Mouse (Mus musculus) limb, embryonic 15.5 days (tissue): Measurements from ENCODE around the gene Rps27. TPM values are rescaled to one million over a fixed set of nuclear protein-coding genes. Genes with fewer than 3 reads are reported as not detected.
A peak's percentile ranks its signal among the peaks of the same experiment; 100 is the strongest.
"Not testable (repeated sequence)": the region's sequence is repeated elsewhere in the genome, so short reads cannot be mapped to it uniquely, and the experiment has no call there.

ENCODE experiments used
- ATAC-seq: fragments of 200-750 bp; cut with Nextera tagmentation; 2 replicates; pipeline ENCODE4 v1.8.0; 2017; ENCODE audit warnings: low read depth, moderate TSS enrichment; ENCODE audit not compliant: insufficient number of reproducible peaks, low FRiP score, low TSS enrichment
- H3K27ac ChIP-seq: fragments of 300-500 bp; sonication (generic); 2 replicates; pipeline ENCODE4 v1.5.1; 2015; ENCODE audit warnings: moderate library complexity, mild to moderate bottlenecking, inconsistent platforms
- H3K27me3 ChIP-seq: fragments of 300-500 bp; sonication (generic); 2 replicates; pipeline ENCODE4 v1.6.1; 2015; ENCODE audit warnings: inconsistent platforms
- H3K36me3 ChIP-seq: fragments of 300-500 bp; sonication (generic); 2 replicates; pipeline ENCODE4 v1.6.1; 2015; ENCODE audit warnings: inconsistent platforms
- H3K4me1 ChIP-seq: fragments of 300-500 bp; sonication (generic); 2 replicates; pipeline ENCODE4 v1.6.1; 2015; ENCODE audit warnings: inconsistent platforms
- H3K4me2 ChIP-seq: fragments of 300-500 bp; sonication (generic); 2 replicates; pipeline ENCODE4 v1.6.1; 2015; ENCODE audit warnings: mild to moderate bottlenecking, inconsistent platforms
- H3K4me3 ChIP-seq: fragments of 300-500 bp; sonication (generic); 2 replicates; pipeline ENCODE4 v1.5.1; 2015; ENCODE audit warnings: mild to moderate bottlenecking, inconsistent platforms
- H3K9ac ChIP-seq: fragments of 300-500 bp; sonication (generic); 2 replicates; pipeline ENCODE4 v1.6.1; 2015; ENCODE audit warnings: inconsistent platforms
- H3K9me3 ChIP-seq: fragments of 300-500 bp; sonication (generic); 2 replicates; pipeline ENCODE4 v1.6.1; 2016; ENCODE audit warnings: inconsistent platforms
- WGBS: fragments of 180-500 bp; shearing (Covaris S2); methylation state at CpG from one replicate; pipeline ENCODE4 v1.1.7; 2015; 5-methylcytosine and 5-hydroxymethylcytosine counted together
- polyA plus RNA-seq: library from polyadenylated mRNA; unstranded; fragments of >200 nt; fragmentation: Nextera tagmentation; extraction: Ambion mirVana; gene quantifications from 2 replicates; pipeline ENCODE4 v1.2.1, GENCODE M21; 2015

Gene Rps27
- 1,355 and 1,817 TPM in 2 replicates for polyA plus RNA-seq

- ATAC-seq = peak; percentile 89
- Histone ChIP-seq H3K4me2 (peak within 1 kb of the TSS; percentile 80), H3K36me3 (peaks cover 39% of the 10 kb centered on the region), H3K4me1 (peaks cover 24% of the 10 kb centered on the region), H3K27me3 (no peaks in the 10 kb centered on the region), H3K4me3 (peak within 1 kb of the TSS; percentile 86), H3K27ac (peak within 1 kb of the TSS; percentile 93), H3K9me3 (no peaks in the 10 kb centered on the region), H3K9ac (peak within 1 kb of the TSS; percentile 95)
- under 1% methylated on average over 42 of the region's 42 CpGs for WGBS
Measured at GRCm38 (mm10) chr3:90213377-90213866, at the start of gene Rps27, which contains the start of gene Rab13. Rps27 (minus strand) TSS chr3:90213651. Rab13 (plus strand) TSS chr3:90213695.

- no peak for ATAC-seq
- WGBS = 93% methylated on average over 4 of the region's 4 CpGs
- Histone ChIP-seq H3K4me3 (no peak overlapping the region), H3K4me2 (no peak overlapping the region), H3K9me3 (no peaks in the 10 kb centered on the region), H3K9ac (no peak overlapping the region), H3K27ac (no peak overlapping the region), H3K4me1 (peaks cover 11% of the 10 kb centered on the region), H3K27me3 (no peaks in the 10 kb centered on the region), H3K36me3 (peaks cover 70% of the 10 kb centered on the region)
Measured at GRCm38 (mm10) chr3:90258521-90258920, 45.1 kb upstream of the Rps27 start.

- H3K4me1 ChIP-seq = peaks cover 11% of the 10 kb centered on the region
- 90% methylated on average over 19 of the region's 19 CpGs for WGBS
- peaks cover 55% of the 10 kb centered on the region for H3K36me3 ChIP-seq
- no peak overlapping the region for H3K4me2 ChIP-seq
- no peak overlapping the region for H3K4me3 ChIP-seq
- H3K27ac ChIP-seq = no peak overlapping the region
- no peaks in the 10 kb centered on the region for H3K27me3 ChIP-seq
- no peaks in the 10 kb centered on the region for H3K9me3 ChIP-seq
- no peak for ATAC-seq
- no peak overlapping the region for H3K9ac ChIP-seq
Measured at GRCm38 (mm10) chr3:90256731-90257530, 43.5 kb upstream of the Rps27 start.

GRCm38 (mm10) chr3:90255784-90256353 lies 42.4 kb upstream of the Rps27 start:
- no peak overlapping the region for H3K9ac ChIP-seq
- H3K4me1 ChIP-seq = peaks cover 11% of the 10 kb centered on the region
- no peak overlapping the region for H3K4me3 ChIP-seq
- no peaks in the 10 kb centered on the region for H3K27me3 ChIP-seq
- no peak for ATAC-seq
- no peak overlapping the region for H3K27ac ChIP-seq
- no peak overlapping the region for H3K4me2 ChIP-seq
- H3K36me3 ChIP-seq = peaks cover 53% of the 10 kb centered on the region
- no peaks in the 10 kb centered on the region for H3K9me3 ChIP-seq
- WGBS = 89% methylated on average over 14 of the region's 14 CpGs

GRCm38 (mm10) chr3:90255194-90255565 lies 41.7 kb upstream of the Rps27 start:
- Histone ChIP-seq H3K27me3 (no peaks in the 10 kb centered on the region), H3K4me1 (peaks cover 15% of the 10 kb centered on the region), H3K9me3 (no peaks in the 10 kb centered on the region), H3K9ac (peak overlapping the region; percentile 94), H3K4me2 (peak overlapping the region; percentile 75), H3K4me3 (peak overlapping the region; percentile 90), H3K36me3 (peaks cover 49% of the 10 kb centered on the region), H3K27ac (peak overlapping the region; percentile 89)
- WGBS = 24% methylated on average over 2 of the region's 2 CpGs
- no peak for ATAC-seq

- Histone ChIP-seq H3K4me3 (peak overlapping the region; percentile 90), H3K9ac (peak overlapping the region; percentile 94), H3K36me3 (peaks cover 44% of the 10 kb centered on the region), H3K4me2 (peak overlapping the region; percentile 75), H3K9me3 (no peaks in the 10 kb centered on the region), H3K4me1 (peaks cover 15% of the 10 kb centered on the region), H3K27me3 (no peaks in the 10 kb centered on the region), H3K27ac (peak overlapping the region; percentile 89)
- WGBS = under 1% methylated on average over 41 of the region's 41 CpGs
- peak; percentile 49 for ATAC-seq
Measured at GRCm38 (mm10) chr3:90254419-90255193, 41.2 kb upstream of the Rps27 start.

- ATAC-seq = peak; percentile 97
- peak within 1 kb of the TSS; percentile 90 for H3K4me3 ChIP-seq
- H3K4me1 ChIP-seq = peaks cover 21% of the 10 kb centered on the region
- no peaks in the 10 kb centered on the region for H3K27me3 ChIP-seq
- H3K9me3 ChIP-seq = no peaks in the 10 kb centered on the region
- WGBS = 1% methylated on average over 40 of the region's 40 CpGs
- peak within 1 kb of the TSS; percentile 94 for H3K9ac ChIP-seq
- H3K27ac ChIP-seq = peak within 1 kb of the TSS; percentile 89
- peaks cover 36% of the 10 kb centered on the region for H3K36me3 ChIP-seq
- H3K4me2 ChIP-seq = peak within 1 kb of the TSS; percentile 75
Measured at GRCm38 (mm10) chr3:90253653-90254418, 40.4 kb upstream of the Rps27 start, which contains the start of gene Crtc2. Crtc2 (plus strand) TSS chr3:90254163.

- not testable (repeated sequence) for H3K27ac ChIP-seq, H3K27me3 ChIP-seq, H3K9me3 ChIP-seq, ATAC-seq, H3K9ac ChIP-seq, H3K4me2 ChIP-seq, H3K4me3 ChIP-seq
- Histone ChIP-seq H3K36me3 (peaks cover 30% of the 10 kb centered on the region), H3K4me1 (peaks cover 24% of the 10 kb centered on the region)
- WGBS = 76% methylated on average over 1 of the region's 1 CpGs
Measured at GRCm38 (mm10) chr3:90253174-90253573, 39.7 kb upstream of the Rps27 start.

GRCm38 (mm10) chr3:90252659-90253058 lies 39.2 kb upstream of the Rps27 start:
- peaks cover 27% of the 10 kb centered on the region for H3K36me3 ChIP-seq
- not testable (repeated sequence) for H3K27ac ChIP-seq, H3K4me2 ChIP-seq, H3K9ac ChIP-seq, H3K4me3 ChIP-seq, ATAC-seq, H3K27me3 ChIP-seq, H3K9me3 ChIP-seq
- peaks cover 25% of the 10 kb centered on the region for H3K4me1 ChIP-seq
- WGBS = 96% methylated on average over 2 of the region's 2 CpGs

GRCm38 (mm10) chr3:90251731-90252226 lies 38.3 kb upstream of the Rps27 start:
- not testable (repeated sequence) for H3K27ac ChIP-seq, H3K9ac ChIP-seq
- WGBS = 95% methylated on average over 10 of the region's 12 CpGs

GRCm38 (mm10) chr3:90250791-90251190 lies 37.3 kb upstream of the Rps27 start:
- no peak overlapping the region; the same call in 1 of the 2 replicates for H3K27ac ChIP-seq
- 71% methylated on average over 6 of the region's 6 CpGs for WGBS
- H3K36me3 ChIP-seq = peaks cover 12% of the 10 kb centered on the region
- no peak overlapping the region for H3K4me2 ChIP-seq
- no peak overlapping the region for H3K9ac ChIP-seq
- no peak for ATAC-seq
- no peaks in the 10 kb centered on the region for H3K27me3 ChIP-seq
- H3K9me3 ChIP-seq = no peaks in the 10 kb centered on the region
- no peak overlapping the region for H3K4me3 ChIP-seq
- H3K4me1 ChIP-seq = peaks cover 23% of the 10 kb centered on the region

More at GRCm38 (mm10) chr3:90251731-90252226, 38.3 kb upstream of the Rps27 start:
- H3K9me3 ChIP-seq, H3K4me3 ChIP-seq, H3K4me2 ChIP-seq, H3K27me3 ChIP-seq, ATAC-seq: not testable (repeated sequence)
- Histone ChIP-seq H3K4me1 (peaks cover 27% of the 10 kb centered on the region), H3K36me3 (peaks cover 18% of the 10 kb centered on the region)
